Mouse (Mus musculus): Measurements from ENCODE around the gene Pet100. TPM values are rescaled to one million over a fixed set of nuclear protein-coding genes. Genes with fewer than 3 reads are reported as not detected.
"Not testable (repeated sequence)": the region's sequence is repeated elsewhere in the genome, so short reads cannot be mapped to it uniquely, and the experiment has no call there.

Gene Pet100
- 145 and 169 TPM in 2 replicates for total RNA-seq (2015)
- total RNA-seq (2017), result 244 and 284 TPM in 2 replicates

DNA sequence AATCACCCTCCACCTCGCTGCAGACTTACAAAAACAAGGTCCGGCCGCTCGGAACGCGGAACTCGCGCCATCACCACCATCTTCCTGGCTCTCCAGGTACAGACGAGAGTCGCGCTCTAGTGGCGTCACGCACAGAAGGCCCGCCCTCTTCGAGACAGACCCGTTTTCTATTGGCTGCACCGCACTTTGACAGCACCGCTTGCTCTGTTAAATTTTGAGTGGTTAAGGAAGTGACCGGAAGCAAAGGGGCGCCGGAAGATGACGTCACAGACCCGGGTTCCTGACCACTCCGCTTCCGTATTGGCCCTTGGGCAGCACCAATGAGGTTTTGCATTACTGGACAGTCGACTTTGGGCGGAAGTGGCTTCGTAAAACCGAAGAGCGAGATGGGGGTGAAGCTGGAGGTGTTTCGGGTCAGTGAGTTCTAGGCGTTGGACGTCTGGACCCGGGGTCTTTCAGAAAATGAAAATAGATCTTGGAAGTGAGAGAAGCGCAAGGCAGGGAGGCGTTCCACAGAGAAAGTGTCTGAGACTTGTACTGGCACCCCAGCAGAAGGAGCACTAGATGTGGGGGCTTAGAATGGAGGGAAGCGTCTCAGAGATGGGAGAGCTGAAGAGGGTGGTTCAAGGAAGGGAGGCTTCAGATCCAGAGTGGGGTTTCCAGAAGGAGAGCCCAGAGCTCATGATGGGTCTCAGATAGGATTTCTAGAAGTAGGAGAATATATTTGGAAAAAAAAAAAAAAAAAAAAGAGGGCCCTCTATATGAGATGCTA lies at the start of gene Pet100, which contains the start of gene Xab2:
Gene Pet100, plus strand, starts transcription at position 350 of the 772 bp plus-strand sequence.
Gene Xab2, minus strand, starts transcription at position 118 of the 772 bp plus-strand sequence.
- peak; percentile 97 for ATAC-seq (ENCODE audit: poor library complexity, severe bottlenecking)

DNA sequence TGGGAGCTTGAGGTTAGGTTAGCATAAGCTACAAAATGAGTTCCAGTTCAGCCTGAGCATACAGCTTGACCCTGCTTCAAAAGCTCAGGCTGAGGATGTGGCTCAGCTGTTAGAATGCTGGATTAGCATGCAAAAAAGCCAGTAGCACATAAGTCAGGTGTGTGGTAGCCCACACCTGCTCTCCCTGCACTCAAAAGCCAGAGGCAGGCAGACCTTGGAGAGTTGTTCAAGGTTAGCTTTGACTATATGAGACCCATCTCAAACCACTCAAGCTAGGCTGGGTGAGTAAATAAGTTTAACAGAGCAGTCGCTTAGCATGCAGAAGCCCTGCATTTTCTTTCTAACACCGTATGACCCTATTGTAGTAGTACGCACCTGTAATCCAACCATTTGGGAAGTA lies 46.8 kb upstream of the Pet100 start:
- no peak for ATAC-seq (ENCODE audit: poor library complexity, severe bottlenecking)

GRCm38 (mm10) chr8:3576211-3576960 lies 45.0 kb upstream of the Pet100 start:
- ATAC-seq (ENCODE audit: poor library complexity, severe bottlenecking), result no peak

DNA sequence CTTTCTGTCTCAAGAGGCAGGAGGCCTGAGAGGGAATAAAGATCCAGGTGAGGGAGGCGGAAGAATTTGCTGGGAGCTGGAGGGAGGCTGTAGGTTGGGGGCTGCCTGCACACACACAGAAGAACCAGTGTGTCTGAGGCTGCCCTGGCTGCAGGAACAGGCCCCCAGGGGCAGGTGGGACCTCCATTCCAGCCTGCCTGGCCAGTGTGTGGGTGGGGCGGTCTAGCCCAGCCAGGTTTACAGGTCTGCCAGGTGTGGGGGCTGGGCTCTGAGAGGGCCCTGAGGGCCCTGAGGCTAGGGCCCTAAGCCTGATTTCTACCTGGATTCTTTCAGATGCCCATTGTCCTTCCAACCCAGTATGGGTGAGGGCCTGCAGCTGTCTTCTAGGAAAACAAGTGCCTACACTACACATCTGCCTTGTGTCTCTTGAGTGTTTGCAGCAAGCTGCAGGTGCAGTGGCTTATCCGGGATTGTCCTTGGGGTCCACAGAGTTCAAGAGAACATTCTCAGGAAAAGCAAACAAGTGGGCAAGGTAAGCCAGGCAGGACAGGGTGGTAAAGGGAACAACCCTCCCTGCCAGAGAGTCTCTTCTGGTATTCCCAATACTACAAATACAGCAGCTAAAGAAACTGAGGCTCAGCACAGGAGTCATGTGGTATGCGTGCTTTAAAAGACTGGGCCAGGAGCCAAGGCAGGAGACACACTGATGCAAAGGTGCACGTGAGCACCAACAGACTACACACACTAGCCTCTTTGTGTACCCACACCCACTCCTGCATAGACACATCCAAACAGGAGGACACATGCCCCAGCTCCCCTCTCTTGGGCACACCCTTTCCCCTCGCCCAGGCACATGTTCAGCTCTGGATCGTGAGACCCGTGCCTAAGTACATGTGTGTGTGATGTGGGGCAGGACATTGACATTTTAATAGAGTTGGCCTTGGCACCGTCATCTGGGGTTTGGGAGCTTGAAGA lies 41.7 kb upstream of the Pet100 start:
- ATAC-seq (ENCODE audit: poor library complexity, severe bottlenecking), result no peak

DNA sequence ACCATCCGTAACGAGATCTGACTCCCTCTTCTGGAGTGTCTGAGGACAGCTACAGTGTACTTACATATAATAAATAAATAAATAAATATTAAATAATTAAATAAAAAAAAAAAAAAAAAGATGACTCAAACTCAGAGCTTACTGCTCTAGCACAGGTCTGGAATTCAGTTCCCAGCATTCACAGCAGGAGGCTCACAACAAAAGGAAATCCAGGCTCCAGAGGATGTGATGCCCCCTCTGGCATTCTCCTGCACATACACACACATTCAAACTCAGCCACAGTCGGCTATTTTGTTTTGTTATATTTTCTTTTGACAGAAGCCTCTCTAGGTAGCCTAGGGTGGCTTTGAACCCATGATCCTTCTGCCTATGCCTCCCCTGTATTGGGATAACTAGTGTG lies 39.4 kb upstream of the Pet100 start:
- not testable (repeated sequence) for ATAC-seq (ENCODE audit: poor library complexity, severe bottlenecking)

DNA sequence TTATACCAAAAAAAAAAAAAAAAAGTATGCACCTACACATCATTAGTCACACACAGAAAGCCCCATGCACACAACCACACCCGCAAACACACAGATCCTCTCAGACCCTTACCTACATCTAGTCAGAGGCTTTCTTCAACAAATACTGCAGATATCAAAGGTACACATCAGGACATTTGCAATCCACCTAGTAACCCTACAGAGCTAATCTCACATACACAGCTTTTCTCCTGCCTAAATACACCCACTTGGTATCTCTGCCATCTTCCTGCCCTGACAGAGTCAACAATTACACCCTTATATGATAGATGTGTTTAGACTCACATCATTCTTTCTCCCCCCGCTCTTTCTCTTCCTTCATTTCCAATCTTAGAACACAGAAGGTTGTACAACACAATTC lies 34.9 kb upstream of the Pet100 start:
- ATAC-seq (ENCODE audit: poor library complexity, severe bottlenecking), result no peak

DNA sequence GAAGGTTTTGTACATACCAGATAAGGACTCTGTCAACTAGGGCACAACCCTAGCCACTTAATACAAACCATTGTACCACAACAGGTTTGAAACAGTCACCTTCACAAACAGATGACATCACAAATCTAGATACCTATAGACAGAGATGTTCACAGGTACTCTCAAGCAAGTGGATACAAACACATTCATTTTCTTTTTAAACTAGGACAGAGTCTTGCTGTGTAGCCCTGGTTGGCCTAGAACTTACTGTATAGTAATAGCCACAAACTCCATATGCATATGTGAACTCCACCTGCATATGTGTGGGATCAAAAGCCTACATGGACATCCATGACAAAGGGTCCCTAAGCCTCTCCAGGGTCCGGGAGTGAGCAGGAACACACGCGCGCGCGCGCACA lies 34.4 kb upstream of the Pet100 start, which contains the start of gene Camsap3:
Gene Camsap3, plus strand, starts transcription at position 301 of the 398 bp plus-strand sequence.
- no peak for ATAC-seq (ENCODE audit: poor library complexity, severe bottlenecking)

DNA sequence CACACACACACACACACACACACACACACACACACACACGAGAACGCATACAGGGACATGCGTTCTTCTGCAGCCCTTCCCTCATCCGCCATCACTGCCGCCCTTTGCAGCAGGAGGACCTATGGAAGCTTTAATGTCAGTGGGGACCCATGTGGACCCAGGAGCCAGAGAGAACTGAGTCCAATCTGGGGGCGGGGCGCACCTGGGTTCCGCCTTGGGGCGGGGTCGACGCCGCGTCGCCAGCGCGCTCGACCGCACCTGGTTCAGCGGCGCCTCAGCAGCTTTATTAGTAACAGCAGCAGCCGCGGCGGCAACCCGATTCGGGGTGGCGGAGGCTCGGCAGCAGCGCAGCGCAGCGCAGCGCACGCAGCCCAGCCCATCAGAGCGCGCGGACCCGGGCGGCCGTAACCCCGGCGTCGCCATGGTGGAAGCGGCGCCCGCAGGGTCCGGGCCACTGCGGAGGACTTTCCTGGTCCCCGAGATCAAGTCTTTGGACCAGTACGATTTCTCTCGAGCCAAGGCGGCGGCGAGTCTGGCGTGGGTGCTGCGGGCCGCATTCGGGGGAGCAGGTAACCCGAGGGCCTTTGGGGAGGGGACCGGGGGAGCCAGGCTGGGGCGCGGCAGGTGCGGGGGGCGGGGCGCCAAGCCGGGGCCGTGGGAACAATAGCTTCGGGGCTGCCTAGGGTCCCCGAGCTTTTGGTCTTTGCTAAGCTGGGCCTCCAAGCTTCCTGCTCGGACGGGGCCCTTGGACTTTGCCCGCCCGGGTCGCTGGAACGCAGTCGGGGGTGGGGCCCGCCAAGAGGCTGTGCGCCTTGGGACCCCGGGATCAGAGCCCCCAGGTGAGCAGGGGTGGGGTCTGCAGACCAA lies 33.7 kb upstream of the Pet100 start:
- peak; percentile 62 for ATAC-seq (ENCODE audit: poor library complexity, severe bottlenecking)

DNA sequence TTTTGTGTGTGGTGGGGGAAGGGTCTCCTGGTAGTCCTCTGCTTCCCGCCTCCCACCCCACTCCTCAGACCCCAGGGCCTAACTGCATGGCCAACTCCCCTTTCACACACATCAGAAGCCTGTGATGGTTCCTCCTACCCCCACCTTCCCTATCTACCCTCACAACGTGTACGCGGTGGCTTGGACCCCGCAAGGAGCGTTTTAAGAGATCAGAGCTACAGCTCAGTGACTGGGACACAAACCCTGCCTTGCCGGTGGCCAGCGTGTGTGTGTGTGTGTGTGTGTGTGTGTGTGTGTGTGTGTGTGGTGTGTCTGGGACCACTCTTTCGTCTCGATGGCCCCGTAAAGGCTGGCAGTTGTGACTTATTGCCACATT lies 33.1 kb upstream of the Pet100 start:
- no peak for ATAC-seq (ENCODE audit: poor library complexity, severe bottlenecking)

DNA sequence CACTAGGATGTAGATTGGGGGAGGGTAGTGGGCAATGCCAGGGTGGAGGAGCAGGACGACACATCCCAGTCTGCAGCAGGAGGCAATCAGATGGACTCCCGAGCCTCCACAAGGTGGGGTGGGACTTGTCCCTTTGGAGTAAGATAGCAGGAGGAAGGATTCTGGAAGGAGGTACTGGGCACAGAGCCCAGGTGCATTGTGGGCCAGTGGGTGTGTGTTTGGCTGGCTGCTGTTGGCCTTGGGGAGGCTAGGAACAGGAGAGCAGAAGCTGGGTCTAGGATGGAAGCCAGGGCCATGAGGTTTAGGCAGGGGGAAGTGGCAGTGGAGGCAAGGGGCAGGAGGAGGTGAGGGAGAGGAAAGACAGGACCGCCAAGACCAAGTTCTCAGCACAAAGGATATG lies 27.9 kb upstream of the Pet100 start:
- no peak for ATAC-seq (ENCODE audit: poor library complexity, severe bottlenecking)

GRCm38 (mm10) chr8:3594466-3594865 lies 26.9 kb upstream of the Pet100 start:
- ATAC-seq (ENCODE audit: poor library complexity, severe bottlenecking), result no peak

- no peak for ATAC-seq (ENCODE audit: poor library complexity, severe bottlenecking)
These were observed 23.3 kb upstream of the Pet100 start for GRCm38 (mm10) chr8:3598054-3598453.

DNA sequence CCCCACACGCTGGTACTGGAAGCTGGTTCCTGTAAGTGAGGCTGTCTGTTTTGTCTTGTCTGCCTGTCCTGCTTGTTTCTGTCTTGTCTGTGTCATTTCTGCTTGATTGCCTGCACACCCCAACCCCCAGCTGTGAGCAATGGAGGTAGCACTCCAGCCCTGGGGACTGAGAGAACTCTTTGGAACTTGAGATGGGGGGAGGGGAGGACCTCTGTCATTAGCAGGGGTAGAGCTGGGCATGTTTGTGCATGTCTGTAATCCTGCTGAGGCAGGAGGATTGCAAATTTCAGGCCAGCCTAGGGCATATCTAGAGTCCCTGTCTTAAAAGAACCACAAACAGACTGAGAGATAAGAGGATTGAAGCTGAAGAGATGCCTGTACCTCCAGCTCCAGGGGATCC lies 22.1 kb upstream of the Pet100 start:
- no peak for ATAC-seq (ENCODE audit: poor library complexity, severe bottlenecking)

GRCm38 (mm10) chr8:3600401-3600800 lies 20.9 kb upstream of the Pet100 start:
- no peak for ATAC-seq (ENCODE audit: poor library complexity, severe bottlenecking)

DNA sequence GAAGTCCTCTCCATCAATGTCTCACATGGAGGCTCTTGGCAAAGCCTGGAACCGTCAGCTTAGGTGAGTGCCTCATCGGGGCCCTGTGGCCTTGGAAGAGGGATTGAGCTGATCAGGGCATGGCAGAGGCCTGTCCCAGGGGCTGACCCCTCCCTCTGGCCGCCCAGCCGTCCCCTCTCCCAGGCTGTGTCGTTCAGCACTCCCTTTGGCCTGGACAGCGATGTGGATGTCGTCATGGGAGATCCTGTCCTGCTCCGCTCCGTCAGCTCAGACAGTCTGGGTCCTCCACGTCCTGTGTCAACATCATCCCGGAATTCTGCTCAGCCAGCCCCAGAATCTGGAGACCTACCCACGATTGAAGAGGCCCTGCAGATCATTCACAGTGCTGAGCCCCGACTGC lies 17.9 kb upstream of the Pet100 start:
- no peak for ATAC-seq (ENCODE audit: poor library complexity, severe bottlenecking)

- ATAC-seq (ENCODE audit: poor library complexity, severe bottlenecking), result 0 out of 2 replicates have a peak, but pooled peaks have one; percentile 12
These were observed 14.8 kb upstream of the Pet100 start for GRCm38 (mm10) chr8:3606593-3606992.

GRCm38 (mm10) chr8:3607822-3608221 lies 13.5 kb upstream of the Pet100 start:
- ATAC-seq (ENCODE audit: poor library complexity, severe bottlenecking), result no peak

GRCm38 (mm10) chr8:3609046-3609815 lies 12.1 kb upstream of the Pet100 start:
- ATAC-seq (ENCODE audit: poor library complexity, severe bottlenecking), result no peak

- no peak for ATAC-seq (ENCODE audit: poor library complexity, severe bottlenecking)
These were observed 11.6 kb upstream of the Pet100 start for GRCm38 (mm10) chr8:3609816-3610150.
